Mouse (Mus musculus) cortical plate, adult 2 months (tissue): ENCODE measurements around the gene Creb3l4.
"Not testable (repeated sequence)": the region's sequence is repeated elsewhere in the genome, so short reads cannot be mapped to it uniquely, and the experiment has no call there.

ENCODE experiments used
- CTCF ChIP-seq: fragments of 200-500 bp; IDR thresholded peaks from 2 replicates; pipeline ENCODE4 v1.5.1; 2011; ENCODE audit warnings: mild to moderate bottlenecking, control low read depth, low read length; ENCODE audit not compliant: insufficient read depth; ENCODE audit errors: extremely low read depth
- POLR2A ChIP-seq: fragments of 200-500 bp; IDR thresholded peaks from 2 replicates; pipeline ENCODE4 v1.6.1; 2011; ENCODE audit warnings: mild to moderate bottlenecking, low read length, control low read depth; ENCODE audit not compliant: insufficient read depth; ENCODE audit errors: extremely low read depth

GRCm38 (mm10) chr3:90252659-90253058, 9.3 kb upstream of the Creb3l4 start:
- TF ChIP-seq POLR2A, CTCF: not testable (repeated sequence)
